Mouse (Mus musculus) ES-CJ7 (cell line): ENCODE data around the gene Gstm7.
"Not testable (repeated sequence)": the region's sequence is repeated elsewhere in the genome, so short reads cannot be mapped to it uniquely, and the experiment has no call there.

Experiments
- DNase-seq: peaks from one replicate; pipeline ENCODE4 v3.0.0; 2011; ENCODE audit warnings: low read depth, low spot score

Gene Gstm7

DNA sequence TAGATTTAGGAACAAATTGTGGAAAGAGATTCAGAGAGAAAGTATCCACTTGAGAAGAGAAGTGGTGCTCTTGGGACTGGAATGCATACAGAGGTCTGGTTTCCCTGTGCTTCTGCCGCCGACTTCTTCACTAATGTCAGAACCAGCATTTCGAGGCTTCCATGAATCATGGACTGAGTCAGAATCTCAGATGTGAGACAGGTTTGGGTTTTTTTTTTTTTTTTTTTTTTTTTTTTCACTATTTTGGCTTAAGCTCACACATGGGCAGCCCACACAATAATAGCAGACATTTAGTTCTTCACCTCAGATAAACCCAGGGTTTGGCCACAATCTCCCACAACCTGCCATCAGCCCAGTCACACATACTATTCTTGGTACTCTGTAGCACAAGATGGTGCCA, 3.7 kb upstream of the Gstm7 start:
- no peak for DNase-seq

DNA sequence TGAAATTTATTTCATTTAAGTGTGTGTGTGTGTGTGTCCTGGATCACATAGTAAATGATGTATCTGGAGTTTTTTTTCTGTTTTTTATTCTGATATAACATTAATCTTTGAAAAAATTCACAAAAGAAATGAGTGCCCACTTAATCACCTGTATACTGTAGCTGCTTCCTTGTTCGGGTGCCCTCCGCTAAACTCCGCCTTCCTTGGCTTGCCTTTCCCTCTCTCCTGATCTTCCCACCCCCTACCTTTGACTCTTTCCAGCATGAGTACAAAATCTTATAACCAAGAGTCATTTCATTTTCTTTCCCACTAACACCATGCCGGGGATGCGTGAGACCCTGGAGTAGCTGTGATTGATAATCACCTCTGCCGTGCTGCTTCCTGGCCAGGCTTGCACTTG, 511 bp upstream of the Gstm7 start:
- DNase-seq: no peak

DNA sequence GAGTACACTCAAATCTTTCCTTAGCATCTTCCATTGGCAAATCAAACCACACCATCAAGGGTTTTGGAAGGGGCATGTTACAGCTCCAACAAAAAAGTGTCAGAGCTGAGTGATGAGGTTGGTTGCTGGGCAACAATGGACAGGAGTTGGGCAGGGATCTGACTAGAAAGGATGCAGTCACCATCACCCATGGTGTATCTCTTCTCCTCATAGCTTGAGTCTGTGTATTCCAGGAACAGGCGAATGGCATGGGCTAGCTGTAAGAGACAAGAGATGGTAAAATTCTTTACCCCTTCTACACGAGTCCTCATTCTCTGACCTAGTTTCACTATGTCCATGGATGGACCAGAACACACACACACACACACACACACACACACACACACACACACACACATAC, 483 bp downstream of the Gstm7 start:
- no peak for DNase-seq

DNA sequence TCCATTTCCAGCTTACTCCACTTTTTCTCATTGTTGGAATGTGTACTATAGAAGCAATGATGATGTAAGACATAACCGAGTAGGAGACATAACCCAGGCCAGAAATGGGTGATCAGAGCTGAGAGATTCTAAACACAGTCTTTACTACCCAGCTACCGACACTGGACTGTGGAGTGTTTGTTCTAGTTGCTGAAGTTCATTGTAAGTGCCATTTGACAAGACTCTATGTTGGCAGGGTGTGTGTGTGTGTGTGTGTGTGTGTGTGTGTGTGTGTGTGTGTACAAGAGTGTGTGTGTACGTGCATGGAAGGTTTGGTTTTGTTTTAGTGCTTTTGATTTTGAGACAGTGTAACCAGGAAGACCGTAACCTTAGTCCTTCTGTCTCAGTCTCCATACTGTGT, 1.9 kb downstream of the Gstm7 start:
- DNase-seq: no peak

DNA sequence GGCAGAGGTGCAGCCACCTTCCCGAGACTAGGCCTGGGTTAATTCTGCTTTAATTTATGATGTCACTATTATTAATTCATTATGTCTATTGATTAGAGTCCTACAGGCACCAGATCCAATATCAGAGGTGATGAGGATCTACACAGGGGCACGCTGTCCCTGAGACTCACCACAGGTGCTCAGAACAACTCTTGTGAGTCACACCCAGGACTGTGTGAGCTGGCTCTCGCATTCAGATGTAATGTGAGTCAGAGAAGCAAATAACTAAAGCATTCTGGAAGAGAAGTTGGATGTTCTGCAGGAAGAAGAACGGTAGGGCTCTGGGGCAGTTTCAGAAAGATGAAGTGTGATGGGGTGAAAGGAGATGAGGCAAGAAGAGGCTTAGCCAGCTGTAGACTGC, 2.4 kb downstream of the Gstm7 start:
- DNase-seq: no peak

DNA sequence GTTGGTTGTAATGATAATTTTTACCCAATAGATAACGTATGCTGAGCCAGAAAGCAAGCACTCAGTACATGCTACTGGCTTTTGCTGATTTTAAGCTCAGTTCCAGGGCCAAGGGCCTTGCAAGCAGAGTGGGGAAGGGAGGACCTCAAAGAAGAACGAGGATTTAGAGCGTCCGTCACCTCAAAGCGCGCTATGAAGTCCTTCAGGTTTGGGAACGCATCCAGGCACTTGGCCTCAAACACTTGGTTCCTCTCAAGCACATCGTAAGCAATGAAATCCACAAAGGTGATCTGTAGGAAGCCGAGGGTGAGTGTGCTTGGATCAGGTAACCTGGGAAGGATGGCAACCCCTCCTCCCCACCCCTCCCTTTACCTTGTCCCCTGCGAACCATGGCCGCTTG, 2.9 kb downstream of the Gstm7 start:
- DNase-seq: no peak

DNA sequence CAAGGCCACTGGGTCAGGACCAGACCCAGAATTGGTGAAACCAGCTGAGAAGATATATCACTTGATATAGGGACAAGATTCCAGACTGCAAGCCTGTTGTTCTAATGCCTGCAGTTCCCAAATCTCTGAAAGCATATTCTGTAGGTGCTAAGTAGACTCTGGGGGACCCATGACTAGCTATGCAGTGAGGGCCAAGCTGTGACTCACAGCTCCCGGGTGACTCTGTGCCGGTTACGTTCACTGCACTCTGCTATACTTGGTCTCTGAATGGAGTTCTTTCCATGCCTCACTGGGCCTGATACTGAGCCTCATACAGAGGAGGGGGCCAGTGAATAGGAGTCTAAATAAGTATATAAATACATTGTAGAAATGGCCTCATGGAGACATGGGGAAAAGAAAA, 3.8 kb downstream of the Gstm7 start:
- DNase-seq: no peak

DNA sequence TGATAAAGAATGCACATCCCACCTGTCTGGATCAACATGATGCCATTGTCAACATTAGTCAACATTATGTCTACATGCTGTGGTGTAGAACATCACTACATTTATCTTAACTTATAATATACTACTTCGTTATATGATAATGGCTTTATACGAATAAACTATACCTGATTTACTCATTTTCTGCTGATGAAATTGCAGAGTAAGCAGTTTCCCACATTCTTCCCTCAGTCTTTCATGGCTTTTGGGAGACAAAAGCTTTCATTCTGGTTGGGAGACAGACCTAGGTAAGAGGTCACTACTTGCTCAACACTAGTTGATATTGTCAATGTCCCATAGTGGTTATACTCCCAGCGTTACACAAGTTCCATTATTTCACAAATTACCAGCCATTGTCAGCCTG, 6.3 kb downstream of the Gstm7 start:
- DNase-seq: no peak

DNA sequence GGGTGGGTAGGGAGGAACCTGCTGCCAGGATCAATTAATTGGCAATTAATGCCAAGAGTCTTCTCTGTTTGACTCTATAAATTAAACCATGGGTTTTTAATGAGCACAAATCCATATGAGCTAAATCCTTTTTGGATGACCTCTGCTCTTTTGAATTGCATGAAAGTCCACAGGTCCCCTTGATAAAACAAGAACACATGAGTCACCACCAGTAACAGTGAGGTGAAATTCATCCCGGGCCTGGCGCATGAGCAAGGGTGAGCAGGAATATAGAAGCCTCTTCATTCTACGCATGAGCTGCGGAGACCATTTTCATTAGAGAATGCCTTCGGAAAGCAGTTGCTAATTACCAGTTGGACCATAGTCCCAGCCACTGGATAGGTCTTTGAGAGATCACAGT, 11.3 kb downstream of the Gstm7 start:
- no peak for DNase-seq

DNA sequence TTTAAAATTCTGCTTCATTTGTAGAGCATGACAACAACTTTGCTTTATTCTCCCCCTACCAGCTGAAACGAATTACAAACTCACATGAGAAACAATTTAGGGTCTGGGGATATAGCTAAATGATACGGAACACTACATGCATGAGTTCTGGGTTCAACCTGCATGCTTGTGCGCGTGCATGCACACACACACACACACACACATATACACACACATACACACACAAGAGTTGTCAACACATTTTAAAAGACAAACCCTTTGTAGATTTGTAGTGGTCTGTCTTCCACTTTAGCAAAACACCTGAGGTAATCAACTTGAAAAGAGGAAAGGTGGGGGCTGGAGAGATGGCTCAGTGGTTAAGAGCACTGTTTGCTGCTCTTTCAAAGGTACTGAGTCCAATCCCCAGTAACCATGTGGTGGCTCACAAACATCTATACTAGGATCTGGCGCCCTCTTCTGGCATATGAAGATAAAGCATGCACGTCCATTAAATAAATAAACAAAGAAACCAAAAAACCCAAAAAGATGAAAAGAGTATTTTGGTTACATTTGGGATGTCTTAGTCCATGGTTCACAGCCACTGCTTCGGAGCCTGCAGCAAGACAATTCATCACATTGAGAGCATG, 13.7 kb downstream of the Gstm7 start:
- DNase-seq: peak; percentile 73

DNA sequence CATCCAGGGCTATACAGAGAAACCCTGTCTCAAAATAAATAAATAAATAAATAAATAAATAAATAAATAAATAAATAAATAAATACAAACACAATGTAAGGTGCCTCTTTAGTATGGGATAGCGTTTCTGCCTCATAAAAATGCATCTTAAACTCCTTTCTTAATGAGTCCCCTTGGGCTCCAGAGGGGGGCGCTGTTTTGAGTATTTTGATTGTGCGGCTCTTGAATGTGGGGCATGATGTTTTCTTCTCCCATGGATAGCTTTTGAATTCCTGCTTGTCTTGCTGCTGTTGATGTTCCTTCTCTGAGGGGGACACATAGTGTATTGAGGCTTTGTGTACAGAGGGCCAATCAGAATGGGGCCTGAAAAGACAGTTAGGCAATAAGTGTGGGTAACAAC, 14.5 kb downstream of the Gstm7 start:
- DNase-seq: peak; percentile 19

DNA sequence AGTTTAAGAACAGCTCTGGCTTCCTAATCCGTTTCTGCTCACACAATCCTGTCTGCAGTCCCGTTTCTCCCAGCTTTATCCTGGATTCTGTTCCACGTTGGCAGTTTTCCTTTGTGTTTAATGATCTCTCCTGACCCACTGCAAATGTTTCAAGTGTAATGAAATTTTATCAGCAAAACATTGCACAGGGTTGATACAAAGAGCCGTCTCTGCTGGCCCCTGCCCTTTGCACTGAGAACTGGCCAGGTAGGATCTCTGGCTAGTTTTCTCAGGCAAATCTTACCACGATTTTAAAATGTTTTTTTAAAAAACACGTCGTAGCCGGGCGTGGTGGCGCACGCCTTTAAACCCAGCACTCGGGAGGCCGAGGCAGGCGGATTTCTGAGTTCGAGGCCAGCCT, 14.9 kb downstream of the Gstm7 start:
- DNase-seq: no peak

DNA sequence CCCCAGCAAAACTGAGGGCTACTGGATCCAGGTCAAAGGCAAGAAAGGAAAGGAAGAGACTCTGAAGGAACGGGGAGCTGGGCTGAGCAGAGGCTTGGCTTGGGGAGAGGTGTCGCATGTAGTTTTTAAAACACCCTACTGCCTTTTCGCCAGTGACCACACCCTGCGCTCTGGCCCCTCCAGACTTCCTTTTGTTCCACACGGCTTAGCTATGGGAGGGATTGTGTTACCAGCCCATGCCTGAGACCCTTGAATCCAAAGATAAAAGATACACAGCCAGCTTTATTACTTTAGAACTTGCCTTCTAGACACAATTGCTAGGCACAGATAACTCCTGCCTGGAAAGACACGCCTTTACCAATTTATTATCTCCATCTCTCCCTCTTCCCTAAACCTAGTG, 25.7 kb downstream of the Gstm7 start:
- no peak for DNase-seq

DNA sequence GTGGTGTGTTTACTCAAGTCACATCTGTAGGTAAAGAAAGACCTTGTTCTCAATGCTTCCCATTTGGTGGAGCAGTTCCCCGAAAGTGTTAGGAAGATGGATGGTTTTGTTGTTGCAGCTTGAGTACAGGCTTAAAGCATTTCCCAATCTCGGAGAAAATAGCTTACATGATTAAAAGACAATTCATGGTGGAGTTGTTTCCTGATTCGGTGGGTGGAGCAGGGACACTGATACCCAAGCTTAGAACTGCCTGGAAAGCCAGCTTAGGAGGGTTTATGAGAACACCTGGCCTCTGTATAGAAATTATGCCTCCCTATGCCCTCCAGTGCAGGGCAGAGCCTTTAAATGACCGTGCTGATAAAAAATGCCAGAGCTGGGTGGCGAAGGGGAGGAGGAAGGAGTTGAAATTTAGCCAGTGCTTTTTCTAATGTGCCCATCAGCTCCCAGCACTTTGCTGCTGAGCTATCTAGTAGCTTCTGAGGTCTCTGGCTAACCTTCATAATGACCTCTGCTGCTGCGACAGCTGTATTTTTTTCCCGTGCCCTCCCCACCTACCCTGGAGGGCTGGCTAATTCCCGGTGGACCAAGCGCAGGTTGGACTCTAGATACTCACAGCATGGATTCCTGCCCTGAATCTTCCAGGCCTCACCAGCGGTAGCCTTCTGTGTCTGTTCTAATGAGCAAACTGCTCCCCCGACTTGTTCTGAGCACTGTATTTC, 30.5 kb downstream of the Gstm7 start:
- DNase-seq: no peak

DNA sequence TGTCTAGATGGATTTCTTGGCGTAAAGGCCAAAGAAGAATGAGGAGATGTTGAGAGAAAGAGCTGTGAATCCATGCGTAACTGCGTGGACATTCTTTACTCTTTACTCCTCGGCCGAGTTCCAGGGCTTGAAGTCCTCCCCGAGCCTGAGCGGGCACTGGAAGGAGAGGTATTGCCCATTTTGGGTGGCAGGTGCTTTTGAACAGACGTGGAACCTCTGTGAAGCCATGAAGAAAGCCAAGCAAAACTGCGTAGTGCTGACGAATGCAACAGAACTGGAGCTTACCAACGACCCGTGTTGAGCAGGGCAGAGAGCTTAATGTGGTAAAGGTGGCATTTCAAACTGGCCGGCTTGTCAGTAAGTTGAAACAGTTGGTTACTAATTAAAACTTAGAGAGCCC, 32.9 kb downstream of the Gstm7 start:
- no peak for DNase-seq

DNA sequence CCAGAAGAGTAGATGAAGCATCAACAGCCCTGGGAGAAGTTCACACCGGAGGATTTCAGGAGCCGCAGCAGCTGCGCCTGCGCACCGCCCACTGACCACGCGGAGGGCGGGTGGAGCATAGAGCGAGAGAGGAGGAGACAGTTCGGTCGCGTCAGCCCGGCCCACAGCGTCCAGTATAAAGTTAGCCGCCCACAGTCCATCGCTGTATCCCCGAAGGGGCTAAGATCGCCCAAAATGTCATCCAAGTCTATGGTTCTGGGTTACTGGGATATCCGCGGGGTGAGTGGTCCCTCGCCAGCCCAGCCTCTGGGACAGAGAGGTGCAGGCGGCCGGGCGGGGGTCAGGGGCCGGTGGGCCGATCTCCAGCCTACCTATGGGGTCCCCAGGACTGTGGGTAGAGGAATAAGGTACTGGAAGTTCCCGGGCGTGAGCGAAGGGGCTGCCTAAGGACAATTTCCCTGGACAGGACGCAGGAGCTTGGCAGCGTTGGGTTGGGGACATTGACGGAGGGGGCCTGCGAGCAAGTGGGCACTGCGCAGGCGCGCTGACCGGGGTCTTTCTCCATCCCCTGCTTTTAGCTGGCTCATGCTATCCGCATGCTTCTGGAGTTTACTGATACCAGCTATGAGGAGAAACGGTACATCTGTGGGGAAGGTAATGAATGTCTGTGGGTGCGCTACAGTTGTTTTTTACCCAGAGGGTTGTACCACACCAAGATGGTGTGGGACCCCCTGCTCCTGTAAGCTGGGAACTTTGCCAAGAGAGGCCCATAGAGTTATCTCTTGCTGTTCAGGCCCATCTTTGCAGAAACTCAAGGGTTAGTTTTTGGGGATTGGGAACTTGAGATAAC, 35.7 kb downstream of the Gstm7 start, which contains the start of gene Gstm5:
Gene Gstm5, plus strand, starts transcription at position 102 of the 850 bp plus-strand sequence.
- DNase-seq: peak; percentile 58

DNA sequence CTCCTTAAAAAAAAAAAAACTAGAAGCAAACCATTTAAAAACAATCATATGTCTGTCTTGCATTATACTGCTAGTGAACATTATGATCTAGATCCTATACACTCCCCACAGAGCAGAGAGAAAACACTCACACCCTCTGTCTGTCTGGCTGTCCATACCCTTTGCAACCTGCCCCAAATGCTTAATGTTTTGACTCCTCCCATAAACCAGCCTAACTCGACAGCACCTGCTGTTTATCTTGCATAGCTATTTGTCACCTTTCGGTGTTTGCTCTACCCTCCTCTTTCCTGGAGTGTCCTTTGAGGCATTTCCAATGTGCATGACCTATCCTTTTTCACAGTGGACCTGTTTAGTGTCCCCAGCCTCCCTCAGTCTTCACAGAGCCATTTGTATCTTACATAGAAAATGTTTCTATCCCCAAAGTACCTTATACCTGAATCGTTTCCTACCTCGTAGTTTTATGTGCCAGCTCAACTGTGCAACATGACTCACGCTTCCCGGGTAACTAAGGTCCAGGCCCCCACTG, 36.4 kb downstream of the Gstm7 start:
- DNase-seq: no peak

DNA sequence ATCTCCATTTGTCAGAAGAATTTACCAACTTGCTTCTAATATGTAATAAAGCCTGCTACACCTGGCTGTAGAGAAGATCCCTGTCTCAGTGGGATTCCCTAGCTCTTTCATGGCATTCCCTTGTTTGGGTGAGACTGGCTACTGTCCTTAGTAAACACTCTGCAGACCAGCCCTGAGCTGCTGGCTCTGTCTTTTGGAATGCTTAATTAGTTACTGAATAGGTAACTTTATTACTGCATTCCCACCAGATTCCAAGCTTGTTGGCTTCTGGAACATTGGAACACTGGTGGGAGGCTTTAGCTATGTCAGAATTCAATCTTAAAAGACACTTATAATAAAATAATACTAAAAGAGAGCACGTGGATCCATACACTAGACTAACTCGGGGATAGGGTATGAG, 42.4 kb downstream of the Gstm7 start:
- not testable (repeated sequence) for DNase-seq

DNA sequence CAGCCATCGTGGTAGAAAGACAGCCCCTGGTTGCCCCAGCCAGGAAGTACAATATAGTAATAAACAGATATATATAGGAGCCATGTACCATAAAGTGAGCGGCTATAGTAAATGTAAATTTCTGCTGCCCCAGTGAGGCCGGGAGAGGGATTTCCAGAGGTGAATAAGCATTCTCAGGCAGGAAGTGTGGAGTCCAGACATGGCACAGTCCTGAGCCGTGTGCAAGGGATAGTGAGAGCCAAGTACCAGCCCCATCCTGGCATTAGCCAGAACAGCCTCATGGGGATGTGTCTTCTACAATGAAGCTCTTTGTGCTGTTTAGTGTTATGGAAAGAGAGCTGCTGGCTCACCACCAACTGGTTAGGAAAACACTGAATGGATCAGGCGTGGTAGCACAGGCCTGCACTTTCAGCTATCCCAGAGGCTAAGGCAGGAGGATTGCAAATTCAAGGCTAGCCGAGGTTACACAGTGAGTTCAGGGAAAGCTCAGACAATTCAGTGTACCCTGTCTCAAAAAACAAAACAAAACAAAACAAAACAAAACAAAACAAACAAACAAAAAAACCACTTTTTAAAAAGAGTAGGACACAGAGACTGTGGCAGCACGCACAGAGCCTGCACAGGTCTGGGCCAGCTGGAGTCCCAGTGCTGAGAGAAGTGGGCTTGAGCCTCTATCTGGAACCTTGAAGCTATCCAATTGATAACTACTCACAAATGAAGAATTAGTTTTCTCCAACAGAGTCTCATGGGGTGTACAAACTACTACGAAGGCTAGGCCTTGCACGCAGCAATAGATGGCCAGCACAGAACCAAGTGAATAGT, 43.7 kb downstream of the Gstm7 start:
- DNase-seq: no peak

DNA sequence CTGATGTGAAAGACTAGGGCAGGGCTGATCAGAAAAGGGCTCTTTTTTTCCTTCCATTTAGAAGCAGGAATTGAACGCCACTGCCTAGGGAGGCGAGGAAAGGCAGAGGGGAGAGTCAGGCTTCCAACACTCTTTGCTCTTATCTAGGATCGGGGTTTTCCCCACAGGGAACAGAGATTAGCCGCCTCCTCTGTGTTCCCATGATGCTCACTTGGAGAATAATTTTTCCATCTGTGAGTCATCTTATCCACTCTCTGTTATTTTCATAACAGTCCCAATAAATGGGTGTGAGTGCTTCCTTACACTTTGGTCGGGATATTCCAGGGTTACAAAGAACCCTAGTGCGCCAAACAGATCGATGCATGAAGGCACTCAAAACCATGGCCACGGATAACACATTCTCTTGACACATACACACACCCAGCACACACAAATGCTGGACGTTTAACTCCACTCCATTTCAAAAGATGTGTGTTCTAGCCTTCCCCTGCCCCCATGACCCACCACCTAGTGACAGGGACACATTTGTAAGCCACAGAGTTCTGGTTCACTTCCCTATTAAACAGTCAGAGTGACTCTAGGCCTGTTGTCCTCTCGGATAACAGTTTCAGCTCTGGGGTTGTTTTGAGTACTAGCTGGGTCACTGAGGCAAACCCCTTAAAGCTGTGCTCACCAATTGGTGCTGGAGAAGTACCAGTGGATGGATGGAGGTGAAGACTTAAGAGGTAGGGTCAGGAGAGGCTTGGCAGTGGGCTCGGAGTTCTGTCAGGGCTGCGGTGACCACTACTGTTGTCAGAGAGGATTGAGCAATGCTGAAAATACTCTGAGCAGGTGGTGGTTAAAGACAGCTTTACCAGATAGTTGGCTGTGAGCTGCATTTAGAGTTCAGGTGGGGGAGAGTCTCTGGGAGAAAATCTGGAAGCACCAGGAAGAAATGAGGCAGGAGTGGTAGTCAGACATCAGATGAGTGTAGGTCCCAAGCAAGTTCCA, 53.6 kb downstream of the Gstm7 start:
- DNase-seq: no peak
